Mouse (Mus musculus) splenic B cell, adult 2 months (primary cell): ENCODE results near the gene Krt10.

Experiments used
- DNase-seq: peaks from one replicate; pipeline ENCODE4 v3.0.0-alpha.2; 2011; ENCODE audit warnings: low read depth, low spot score
- H3K27me3 ChIP-seq: 2 replicates; pipeline ENCODE4 v1.6.1; 2012; ENCODE audit warnings: mild to moderate bottlenecking, low read length, moderate library complexity, mixed read lengths; ENCODE audit not compliant: control insufficient read depth, poor library complexity, insufficient read depth, severe bottlenecking
- H3K36me3 ChIP-seq: 2 replicates; pipeline ENCODE4 v1.6.1; 2012; ENCODE audit warnings: mild to moderate bottlenecking, low read length, moderate library complexity, mixed read lengths; ENCODE audit not compliant: control insufficient read depth, poor library complexity, insufficient read depth, severe bottlenecking

Krt10 gene

GRCm38 (mm10) chr11:99337866-99338265, 51.3 kb downstream of the Krt10 start, which contains the start of gene Krt26:
Krt26 (minus strand) TSS chr11:99337966.
- Histone ChIP-seq H3K36me3 (no peaks in the 10 kb centered on the region), H3K27me3 (no peaks in the 10 kb centered on the region)
- no peak for DNase-seq
